Mouse (Mus musculus): ENCODE measurements at regions not wholly inside any gene's neighbourhood (a gene's known extent, or its start where the extent isn't known, plus 50 kb on each side); places are given as distances from the start of the nearest gene placed in this dataset.

- no peak for TF ChIP-seq TAL1 (IDR thresholded peaks at IDR 0.05; ENCODE audit: low read length)
- TF ChIP-seq GATA1 (IDR thresholded peaks at IDR 0.05; ENCODE audit: low read length) = no peak
Measured at GRCm38 (mm10) chr3:50830926-50831325, 387.5 kb upstream of the Slc7a11 start.

All from erythroblast, embryonic 14.5 days (primary cell).